Mouse (Mus musculus) gonadal fat pad, adult 2 months (tissue): ENCODE results near the gene Opa3. TPM values are rescaled to one million over a fixed set of nuclear protein-coding genes. Genes with fewer than 3 reads are reported as not detected.

Experiments
- DNase-seq: peaks from one replicate; pipeline ENCODE4 v3.0.0-alpha.2; 2012; ENCODE audit warnings: low read depth
- polyA plus RNA-seq: library from polyadenylated mRNA; depleted of rRNA; stranded (reverse); fragments of >200 nt; gene quantifications from 2 replicates; pipeline ENCODE4 v1.2.3, GENCODE M21; 2012

Gene Opa3
- polyA plus RNA-seq, 1 experiment = 38.1 TPM

GRCm38 (mm10) chr7:19246855-19247254, 18.7 kb downstream of the Opa3 start:
- DNase-seq = no peak

- DNase-seq = no peak
These were observed 19.4 kb downstream of the Opa3 start for GRCm38 (mm10) chr7:19247511-19247910.

- DNase-seq = no peak
These were observed 23.9 kb downstream of the Opa3 start for GRCm38 (mm10) chr7:19252078-19252477.

- DNase-seq = no peak
These were observed 25.3 kb downstream of the Opa3 start for GRCm38 (mm10) chr7:19253437-19253836.

GRCm38 (mm10) chr7:19255395-19255794, 27.3 kb downstream of the Opa3 start:
- DNase-seq = no peak

- no peak for DNase-seq
These were observed 28.4 kb downstream of the Opa3 start for GRCm38 (mm10) chr7:19256567-19256966.

GRCm38 (mm10) chr7:19257390-19258022, 29.4 kb downstream of the Opa3 start:
- no peak for DNase-seq

- DNase-seq = no peak
These were observed 30.2 kb downstream of the Opa3 start for GRCm38 (mm10) chr7:19258336-19258735.

GRCm38 (mm10) chr7:19265147-19265546, 37.0 kb downstream of the Opa3 start:
- no peak for DNase-seq

- DNase-seq = no peak
These were observed 38.0 kb downstream of the Opa3 start for GRCm38 (mm10) chr7:19265928-19266822.

GRCm38 (mm10) chr7:19267051-19267450, 38.9 kb downstream of the Opa3 start:
- DNase-seq = no peak

- DNase-seq = no peak
These were observed 41.0 kb downstream of the Opa3 start for GRCm38 (mm10) chr7:19268993-19269681.

GRCm38 (mm10) chr7:19269721-19270441, 41.7 kb downstream of the Opa3 start:
- no peak for DNase-seq

- DNase-seq = no peak
These were observed 42.5 kb downstream of the Opa3 start for GRCm38 (mm10) chr7:19270509-19271237.

- DNase-seq = peak; percentile 51
These were observed 43.4 kb downstream of the Opa3 start, which contains the start of gene Vasp for GRCm38 (mm10) chr7:19271238-19272172. Vasp (minus strand) TSS chr7:19271817.

GRCm38 (mm10) chr7:19272173-19272764, 44.1 kb downstream of the Opa3 start:
- no peak for DNase-seq

GRCm38 (mm10) chr7:19276253-19276652, 48.1 kb downstream of the Opa3 start:
- no peak for DNase-seq

GRCm38 (mm10) chr7:19279052-19279451, 50.9 kb downstream of the Opa3 start:
- DNase-seq = no peak

- no peak for DNase-seq
These were observed 51.5 kb downstream of the Opa3 start, which contains the start of gene Ppm1n for GRCm38 (mm10) chr7:19279581-19280114. Ppm1n (minus strand) TSS chr7:19280064.
